Mouse (Mus musculus): ENCODE results near the gene Polr3c. TPM values are rescaled to one million over a fixed set of nuclear protein-coding genes. Genes with fewer than 3 reads are reported as not detected.
A peak's percentile ranks its signal among the peaks of the same experiment; 100 is the strongest.
"Not testable (repeated sequence)": the region's sequence is repeated elsewhere in the genome, so short reads cannot be mapped to it uniquely, and the experiment has no call there.

The Polr3c gene
- polyA plus RNA-seq, 1 experiment from 2014 or later = 27.8 TPM

- WGBS = 92% methylated on average over 7 of the region's 7 CpGs
- not testable (repeated sequence) for H3K36me3 ChIP-seq (ENCODE audit: control insufficient read depth, insufficient read depth, low read length); ATAC-seq
Measured at GRCm38 (mm10) chr3:96665732-96666363, 61.6 kb downstream of the Polr3c start.

GRCm38 (mm10) chr3:96663432-96664239, 63.8 kb downstream of the Polr3c start:
- peak; percentile 90 for ATAC-seq
- no peak overlapping the region for H3K27ac ChIP-seq (ENCODE audit: low read depth, low read length)
- H3K27me3 ChIP-seq (replicated peaks; ENCODE audit: control insufficient read depth, insufficient read depth, low read length) = no peaks in the 10 kb centered on the region

More at GRCm38 (mm10) chr3:96665732-96666363, 61.6 kb downstream of the Polr3c start:
- DNase-seq (ENCODE audit: low spot score); H3K4me1 ChIP-seq (ENCODE audit: control insufficient read depth, insufficient read depth, low read length); H3K4me3 ChIP-seq (ENCODE audit: low read depth, low read length); H3K4me2 ChIP-seq (ENCODE audit: low read length); H3K9me3 ChIP-seq (replicated peaks; ENCODE audit: control insufficient read depth, low read length); H3K9ac ChIP-seq (ENCODE audit: low read length); H3K27me3 ChIP-seq (replicated peaks; ENCODE audit: control insufficient read depth, insufficient read depth, low read length); H3K27ac ChIP-seq (ENCODE audit: low read depth, low read length): not testable (repeated sequence)

GRCm38 (mm10) chr3:96662731-96663316, 64.6 kb downstream of the Polr3c start:
- H3K4me1 ChIP-seq (ENCODE audit: control insufficient read depth, insufficient read depth, low read length) = no peaks in the 10 kb centered on the region
- ATAC-seq = no peak
- peak overlapping the region; percentile 50 for H3K4me2 ChIP-seq (ENCODE audit: low read length)
- peak; percentile 12 for DNase-seq (ENCODE audit: low spot score)
- H3K27me3 ChIP-seq (replicated peaks; ENCODE audit: control insufficient read depth, insufficient read depth, low read length) = no peaks in the 10 kb centered on the region
- peak overlapping the region; percentile 40 for H3K9ac ChIP-seq (ENCODE audit: low read length)
- 44% methylated on average over 8 of the region's 8 CpGs for WGBS
- no peaks in the 10 kb centered on the region for H3K9me3 ChIP-seq (replicated peaks; ENCODE audit: control insufficient read depth, low read length)
- no peak overlapping the region for H3K27ac ChIP-seq (ENCODE audit: low read depth, low read length)
- no peaks in the 10 kb centered on the region for H3K36me3 ChIP-seq (ENCODE audit: control insufficient read depth, insufficient read depth, low read length)
- H3K4me3 ChIP-seq (ENCODE audit: low read depth, low read length) = no peak overlapping the region

More at GRCm38 (mm10) chr3:96663432-96664239, 63.8 kb downstream of the Polr3c start:
- H3K9me3 ChIP-seq (replicated peaks; ENCODE audit: control insufficient read depth, low read length) = no peaks in the 10 kb centered on the region
- H3K4me3 ChIP-seq (ENCODE audit: low read depth, low read length) = peak overlapping the region; percentile 22
- peak overlapping the region; percentile 40 for H3K9ac ChIP-seq (ENCODE audit: low read length)
- peak overlapping the region; percentile 50 for H3K4me2 ChIP-seq (ENCODE audit: low read length)
- H3K4me1 ChIP-seq (ENCODE audit: control insufficient read depth, insufficient read depth, low read length) = no peaks in the 10 kb centered on the region
- no peaks in the 10 kb centered on the region for H3K36me3 ChIP-seq (ENCODE audit: control insufficient read depth, insufficient read depth, low read length)
- peak; percentile 91 for DNase-seq (ENCODE audit: low spot score)
- WGBS = 6% methylated on average over 15 of the region's 18 CpGs

Other genes starting within 250 kb of the Polr3c start
- gene Hfe2, start 202.5 kb downstream of the Polr3c start, polyA plus RNA-seq (2014; fragmentation: Nextera tagmentation; extraction: Ambion mirVana) = 0.41 and 0.52 TPM in 2 replicates
- 60.7 and 79.0 TPM in 2 replicates for gene Txnip, start 169.7 kb downstream of the Polr3c start, polyA plus RNA-seq (2014; fragmentation: Nextera tagmentation; extraction: Ambion mirVana)
- 0.45 TPM in 1 of 2 replicates, not detected in the other for gene Gm16253, start 150.6 kb downstream of the Polr3c start, polyA plus RNA-seq (2014; fragmentation: Nextera tagmentation; extraction: Ambion mirVana)
- 8.0 and 8.2 TPM in 2 replicates for gene Polr3gl, start 133.4 kb downstream of the Polr3c start, polyA plus RNA-seq (2014; fragmentation: Nextera tagmentation; extraction: Ambion mirVana)
- gene Ankrd34a, start 131.0 kb downstream of the Polr3c start, polyA plus RNA-seq (2014; fragmentation: Nextera tagmentation; extraction: Ambion mirVana) = 11.8 and 14.9 TPM in 2 replicates
- 7.4 and 7.8 TPM in 2 replicates for gene Lix1l, start 126.5 kb downstream of the Polr3c start, polyA plus RNA-seq (2014; fragmentation: Nextera tagmentation; extraction: Ambion mirVana)
- 132 and 136 TPM in 2 replicates for gene Rbm8a, start 97.7 kb downstream of the Polr3c start, polyA plus RNA-seq (2014; fragmentation: Nextera tagmentation; extraction: Ambion mirVana)
- gene Pex11b, start 92.3 kb downstream of the Polr3c start, polyA plus RNA-seq (2014; fragmentation: Nextera tagmentation; extraction: Ambion mirVana) = 56.6 and 64.4 TPM in 2 replicates
- 0.13 and 0.14 TPM in 2 replicates for gene Gm42957, start 92.2 kb downstream of the Polr3c start, polyA plus RNA-seq (2014; fragmentation: Nextera tagmentation; extraction: Ambion mirVana)
- gene Itga10, start 82.0 kb downstream of the Polr3c start, polyA plus RNA-seq (2014; fragmentation: Nextera tagmentation; extraction: Ambion mirVana) = 0.38 and 0.39 TPM in 2 replicates
- gene Ankrd35, start 57.5 kb downstream of the Polr3c start, polyA plus RNA-seq (2014; fragmentation: Nextera tagmentation; extraction: Ambion mirVana) = 1.1 and 1.9 TPM in 2 replicates
- 14.8 and 21.3 TPM in 2 replicates for gene Pias3, start 31.2 kb downstream of the Polr3c start, polyA plus RNA-seq (2014; fragmentation: Nextera tagmentation; extraction: Ambion mirVana)
- gene Nudt17, start 19.1 kb downstream of the Polr3c start, polyA plus RNA-seq (2014; fragmentation: Nextera tagmentation; extraction: Ambion mirVana) = 7.3 and 7.5 TPM in 2 replicates
- gene Rnf115, start within 50 bp of the Polr3c start, polyA plus RNA-seq (2014; fragmentation: Nextera tagmentation; extraction: Ambion mirVana) = 69.7 and 70.8 TPM in 2 replicates
- 0.28 TPM in 1 of 2 replicates, not detected in the other for gene Pdzk1, start 101.7 kb upstream of the Polr3c start, polyA plus RNA-seq (2014; fragmentation: Nextera tagmentation; extraction: Ambion mirVana)
- gene Cd160, start 101.7 kb upstream of the Polr3c start, polyA plus RNA-seq (2014; fragmentation: Nextera tagmentation; extraction: Ambion mirVana) = 0.18 and 0.40 TPM in 2 replicates
- 1.1 and 2.0 TPM in 2 replicates for gene Gja5, start 177.1 kb upstream of the Polr3c start, polyA plus RNA-seq (2014; fragmentation: Nextera tagmentation; extraction: Ambion mirVana)
- 38.8 and 39.3 TPM in 2 replicates for gene Gpr89, start 177.7 kb upstream of the Polr3c start, polyA plus RNA-seq (2014; fragmentation: Nextera tagmentation; extraction: Ambion mirVana)
- gene Gja8, start 198.4 kb upstream of the Polr3c start, polyA plus RNA-seq (2014; fragmentation: Nextera tagmentation; extraction: Ambion mirVana) = not detected in 2 replicates